Mouse (Mus musculus): ENCODE measurements around the gene Polr3gl. TPM values are rescaled to one million over a fixed set of nuclear protein-coding genes. Genes with fewer than 3 reads are reported as not detected.

Gene Polr3gl
- polyA plus RNA-seq, 1 experiment from 2014 or later, result 36.4 TPM

GRCm38 (mm10) chr3:96570643-96571042, 23.3 kb downstream of the Polr3gl start:
- Histone ChIP-seq H3K36me3 (ENCODE audit: control insufficient read depth, insufficient read depth) (no peaks in the 10 kb centered on the region), H3K4me2 (ENCODE audit: low read depth, low read length) (no peak overlapping the region), H3K27ac (ENCODE audit: low read length) (peak overlapping the region; percentile 51), H3K9ac (ENCODE audit: low read length) (no peak overlapping the region), H3K27me3 (ENCODE audit: control insufficient read depth, insufficient read depth, low read length) (no peaks in the 10 kb centered on the region), H3K9me3 (replicated peaks; ENCODE audit: control insufficient read depth, low read length) (no peaks in the 10 kb centered on the region), H3K4me1 (ENCODE audit: control insufficient read depth, insufficient read depth, low read length) (peaks cover 54% of the 10 kb centered on the region), H3K4me3 (ENCODE audit: low read length) (no peak overlapping the region)
- no peak for ATAC-seq (replicated peaks; ENCODE audit: extremely low read depth, insufficient read depth, low FRiP score)
- WGBS, result 52% methylated on average over 7 of the region's 7 CpGs

DNA sequence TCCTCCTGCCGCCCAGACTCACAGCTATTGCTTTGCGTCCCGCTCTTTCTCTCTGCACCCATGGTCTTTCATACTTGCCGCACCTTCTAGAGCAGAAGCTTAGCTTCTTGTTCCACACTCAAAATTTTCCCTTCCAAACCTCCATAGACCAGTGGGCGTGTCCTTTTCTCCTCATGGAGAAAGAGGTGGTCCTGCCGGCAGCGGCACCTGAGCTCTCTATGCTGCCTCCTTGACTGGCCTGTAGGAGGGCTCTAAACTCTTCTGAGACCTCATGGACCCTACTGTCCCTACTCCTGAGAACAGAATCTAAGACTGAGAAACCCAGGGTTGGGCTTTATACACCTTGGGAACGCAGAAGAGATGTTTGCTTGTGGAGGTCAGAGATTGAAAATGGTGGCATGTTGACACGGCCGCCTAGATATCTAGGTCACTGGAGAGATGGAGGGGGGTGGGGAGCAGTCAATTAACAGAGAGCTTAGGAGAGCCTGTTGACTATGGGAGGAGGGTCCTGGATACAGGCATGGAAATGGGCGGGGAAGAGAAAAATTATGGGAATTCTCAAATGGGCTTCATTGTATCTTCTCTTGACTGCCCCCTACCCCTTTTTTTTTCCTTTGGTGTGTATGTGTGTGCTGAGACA, 23.9 kb downstream of the Polr3gl start:
- Histone ChIP-seq H3K27ac (ENCODE audit: low read length) (peak overlapping the region; percentile 51), H3K36me3 (ENCODE audit: control insufficient read depth, insufficient read depth) (no peaks in the 10 kb centered on the region), H3K9ac (ENCODE audit: low read length) (no peak overlapping the region), H3K27me3 (ENCODE audit: control insufficient read depth, insufficient read depth, low read length) (no peaks in the 10 kb centered on the region), H3K9me3 (replicated peaks; ENCODE audit: control insufficient read depth, low read length) (no peaks in the 10 kb centered on the region), H3K4me2 (ENCODE audit: low read depth, low read length) (no peak overlapping the region), H3K4me1 (ENCODE audit: control insufficient read depth, insufficient read depth, low read length) (peaks cover 48% of the 10 kb centered on the region), H3K4me3 (ENCODE audit: low read length) (no peak overlapping the region)
- ATAC-seq (replicated peaks; ENCODE audit: extremely low read depth, insufficient read depth, low FRiP score), result no peak
- 84% methylated on average over 11 of the region's 11 CpGs for WGBS

DNA sequence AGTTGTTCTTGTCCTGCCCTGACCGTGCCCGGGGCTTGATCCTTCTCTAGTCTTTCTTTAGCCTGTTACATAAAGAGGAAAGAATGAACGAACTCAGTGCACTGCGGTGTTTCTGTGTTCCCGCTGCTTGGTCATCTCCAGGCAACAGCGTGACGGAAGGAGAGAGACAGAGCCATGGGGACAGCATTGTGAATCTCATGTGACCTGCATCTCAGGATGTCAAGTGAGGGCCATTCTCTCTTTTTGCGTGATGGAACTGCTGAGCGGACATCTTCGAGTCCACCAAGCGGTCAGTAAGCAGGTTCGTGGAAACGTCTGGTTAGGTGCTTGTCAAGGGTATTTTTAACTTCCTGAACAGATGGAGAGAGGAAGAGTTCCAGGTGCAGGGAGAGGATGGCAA, 24.5 kb downstream of the Polr3gl start:
- H3K4me3 ChIP-seq (ENCODE audit: low read length), result no peak overlapping the region
- ATAC-seq (replicated peaks; ENCODE audit: extremely low read depth, insufficient read depth, low FRiP score), result no peak
- H3K4me1 ChIP-seq (ENCODE audit: control insufficient read depth, insufficient read depth, low read length), result peaks cover 50% of the 10 kb centered on the region
- H3K9ac ChIP-seq (ENCODE audit: low read length), result no peak overlapping the region
- WGBS, result 65% methylated on average over 13 of the region's 13 CpGs
- no peak overlapping the region for H3K4me2 ChIP-seq (ENCODE audit: low read depth, low read length)
- H3K27ac ChIP-seq (ENCODE audit: low read length), result peak overlapping the region; percentile 74
- H3K27me3 ChIP-seq (ENCODE audit: control insufficient read depth, insufficient read depth, low read length), result no peaks in the 10 kb centered on the region
- H3K36me3 ChIP-seq (ENCODE audit: control insufficient read depth, insufficient read depth), result no peaks in the 10 kb centered on the region
- H3K9me3 ChIP-seq (replicated peaks; ENCODE audit: control insufficient read depth, low read length), result no peaks in the 10 kb centered on the region

- peaks cover 50% of the 10 kb centered on the region for H3K4me1 ChIP-seq (ENCODE audit: control insufficient read depth, insufficient read depth, low read length)
- 75% methylated on average over 8 of the region's 8 CpGs for WGBS
Measured at GRCm38 (mm10) chr3:96568605-96569004, 25.4 kb downstream of the Polr3gl start.

GRCm38 (mm10) chr3:96566661-96567450, 27.1 kb downstream of the Polr3gl start:
- H3K27ac ChIP-seq (ENCODE audit: low read length), result 0 out of 2 replicates have a peak overlapping the region, but pooled peaks have one; percentile 31
- 70% methylated on average over 8 of the region's 8 CpGs for whole genome bisulfite sequencing
- no peaks in the 10 kb centered on the region for H3K9me3 ChIP-seq (replicated peaks; ENCODE audit: control insufficient read depth, low read length)
- H3K27me3 ChIP-seq (ENCODE audit: control insufficient read depth, insufficient read depth, low read length), result no peaks in the 10 kb centered on the region
- no peaks in the 10 kb centered on the region for H3K36me3 ChIP-seq (ENCODE audit: control insufficient read depth, insufficient read depth)
- H3K9ac ChIP-seq (ENCODE audit: low read length), result no peak overlapping the region
- H3K4me2 ChIP-seq (ENCODE audit: low read depth, low read length), result no peak overlapping the region
- H3K4me3 ChIP-seq (ENCODE audit: low read length), result no peak overlapping the region
- peaks cover 45% of the 10 kb centered on the region for H3K4me1 ChIP-seq (ENCODE audit: control insufficient read depth, insufficient read depth, low read length)
- ATAC-seq (replicated peaks; ENCODE audit: extremely low read depth, insufficient read depth, low FRiP score), result no peak

More at GRCm38 (mm10) chr3:96568605-96569004, 25.4 kb downstream of the Polr3gl start:
- H3K27me3 ChIP-seq (ENCODE audit: control insufficient read depth, insufficient read depth, low read length), result no peaks in the 10 kb centered on the region
- H3K27ac ChIP-seq (ENCODE audit: low read length), result peak overlapping the region; percentile 49
- H3K9ac ChIP-seq (ENCODE audit: low read length), result no peak overlapping the region
- no peaks in the 10 kb centered on the region for H3K36me3 ChIP-seq (ENCODE audit: control insufficient read depth, insufficient read depth)
- no peaks in the 10 kb centered on the region for H3K9me3 ChIP-seq (replicated peaks; ENCODE audit: control insufficient read depth, low read length)
- no peak overlapping the region for H3K4me2 ChIP-seq (ENCODE audit: low read depth, low read length)
- ATAC-seq (replicated peaks; ENCODE audit: extremely low read depth, insufficient read depth, low FRiP score), result no peak
- no peak overlapping the region for H3K4me3 ChIP-seq (ENCODE audit: low read length)

DNA sequence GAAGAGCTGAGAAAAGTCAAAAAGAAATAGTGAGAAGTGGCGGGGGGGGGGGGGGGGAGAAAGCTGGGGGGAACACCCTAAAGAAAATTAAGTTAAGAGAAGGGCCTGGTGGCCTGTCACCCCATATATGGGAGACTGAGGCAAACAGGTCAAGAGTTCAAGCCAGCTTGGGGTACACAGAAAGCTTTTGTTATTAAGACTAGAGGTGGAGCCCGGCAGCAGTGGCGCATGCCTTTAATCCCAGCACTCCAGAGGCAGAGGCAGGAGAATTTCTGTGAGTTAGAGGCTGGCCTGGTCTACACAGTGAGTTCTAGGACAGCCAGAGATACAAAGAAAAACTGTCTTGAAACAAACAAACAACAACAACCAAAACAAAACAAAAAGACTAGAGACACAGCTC, 28.9 kb downstream of the Polr3gl start:
- no peak for ATAC-seq (replicated peaks; ENCODE audit: extremely low read depth, insufficient read depth, low FRiP score)
- WGBS, result 90% methylated on average over 2 of the region's 3 CpGs
- H3K27me3 ChIP-seq (ENCODE audit: control insufficient read depth, insufficient read depth, low read length), result no peaks in the 10 kb centered on the region
- H3K9ac ChIP-seq (ENCODE audit: low read length), result no peak overlapping the region
- H3K4me3 ChIP-seq (ENCODE audit: low read length), result no peak overlapping the region
- H3K4me1 ChIP-seq (ENCODE audit: control insufficient read depth, insufficient read depth, low read length), result peaks cover 33% of the 10 kb centered on the region
- peaks cover 14% of the 10 kb centered on the region for H3K36me3 ChIP-seq (ENCODE audit: control insufficient read depth, insufficient read depth)
- peak overlapping the region; percentile 17 for H3K4me2 ChIP-seq (ENCODE audit: low read depth, low read length)
- H3K9me3 ChIP-seq (replicated peaks; ENCODE audit: control insufficient read depth, low read length), result no peaks in the 10 kb centered on the region
- H3K27ac ChIP-seq (ENCODE audit: low read length), result peak overlapping the region; percentile 75

GRCm38 (mm10) chr3:96564633-96565032, 29.3 kb downstream of the Polr3gl start:
- Histone ChIP-seq H3K4me3 (ENCODE audit: low read length) (no peak overlapping the region), H3K9ac (ENCODE audit: low read length) (0 out of 2 replicates have a peak overlapping the region, but pooled peaks have one; percentile 1), H3K27ac (ENCODE audit: low read length) (peak overlapping the region; percentile 75), H3K4me2 (ENCODE audit: low read depth, low read length) (peak overlapping the region; percentile 17), H3K4me1 (ENCODE audit: control insufficient read depth, insufficient read depth, low read length) (peaks cover 29% of the 10 kb centered on the region), H3K27me3 (ENCODE audit: control insufficient read depth, insufficient read depth, low read length) (no peaks in the 10 kb centered on the region), H3K36me3 (ENCODE audit: control insufficient read depth, insufficient read depth) (peaks cover 19% of the 10 kb centered on the region), H3K9me3 (replicated peaks; ENCODE audit: control insufficient read depth, low read length) (no peaks in the 10 kb centered on the region)
- ATAC-seq (replicated peaks; ENCODE audit: extremely low read depth, insufficient read depth, low FRiP score), result peak; percentile 28; the same call in 1 of the 2 replicates
- 40% methylated on average over 7 of the region's 7 CpGs for WGBS

DNA sequence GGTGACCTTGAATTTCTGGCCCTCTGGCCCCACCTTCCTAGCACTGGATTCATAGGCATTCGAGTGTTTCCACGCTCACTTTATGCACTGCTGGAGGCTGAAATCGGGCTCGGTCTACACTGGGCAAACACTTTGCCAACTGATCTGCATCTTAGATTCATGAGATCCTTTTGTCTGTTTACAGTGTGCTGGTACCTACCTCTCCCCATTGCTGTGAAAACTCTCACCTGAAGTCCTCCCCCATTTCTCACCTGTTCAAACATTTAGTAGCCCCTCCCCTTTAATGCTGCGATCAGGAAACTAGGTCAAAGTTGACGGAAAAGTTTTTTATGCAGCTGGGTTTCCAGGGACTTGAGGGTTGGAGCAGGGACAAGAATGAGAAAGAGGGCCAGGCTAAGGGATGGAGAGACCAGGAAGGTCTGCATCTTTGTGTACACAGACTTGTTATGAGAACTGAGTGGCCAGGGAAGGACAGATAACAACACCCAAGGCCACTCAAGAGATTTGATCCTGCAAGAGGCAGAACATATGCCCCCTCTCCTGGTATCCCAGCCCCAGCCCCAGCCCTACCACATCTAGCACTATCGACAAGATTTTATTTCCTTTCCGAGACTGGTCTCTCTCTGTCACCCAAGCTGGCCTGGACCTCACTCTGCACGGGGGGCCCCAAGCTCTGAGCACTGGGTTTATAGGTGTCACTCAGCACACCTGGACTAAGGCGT, 29.9 kb downstream of the Polr3gl start:
- peak overlapping the region; percentile 75 for H3K27ac ChIP-seq (ENCODE audit: low read length)
- H3K9ac ChIP-seq (ENCODE audit: low read length), result 0 out of 2 replicates have a peak overlapping the region, but pooled peaks have one; percentile 6
- peaks cover 24% of the 10 kb centered on the region for H3K4me1 ChIP-seq (ENCODE audit: control insufficient read depth, insufficient read depth, low read length)
- ATAC-seq (replicated peaks; ENCODE audit: extremely low read depth, insufficient read depth, low FRiP score), result 0 out of 2 replicates have a peak, but pooled peaks have one; percentile 38
- 37% methylated on average over 10 of the region's 10 CpGs for WGBS
- peaks cover 21% of the 10 kb centered on the region for H3K36me3 ChIP-seq (ENCODE audit: control insufficient read depth, insufficient read depth)
- H3K9me3 ChIP-seq (replicated peaks; ENCODE audit: control insufficient read depth, low read length), result no peaks in the 10 kb centered on the region
- H3K27me3 ChIP-seq (ENCODE audit: control insufficient read depth, insufficient read depth, low read length), result no peaks in the 10 kb centered on the region
- H3K4me2 ChIP-seq (ENCODE audit: low read depth, low read length), result peak overlapping the region; percentile 17; the same call in 1 of the 2 replicates
- H3K4me3 ChIP-seq (ENCODE audit: low read length), result no peak overlapping the region
